In genomic region chr13:118979505-118979904, GRCm38 (mm10) we compare ENCODE assay signal across 22 mouse cellular contexts.
DNase-seq lines count a peak whose midpoint lies in the region; ATAC-seq and TF ChIP-seq lines count a peak whose summit lies in the region.
"Had no signal": no experiment of that assay in that cellular context is flagged by ENCODE, and none has a peak within 500 bp of the region (broad histone marks: within the 10 kb centered on the region; RNA-seq: fewer than 3 reads in every experiment).

No protein-coding gene starts in this region.

- no peaks in the 10 kb centered on the region for H3K27me3 ChIP-seq in intestine, embryonic 15.5 days (replicated peaks)
- no peaks in the 10 kb centered on the region for H3K27me3 ChIP-seq in intestine, embryonic 16.5 days (replicated peaks; ENCODE audit: control insufficient read depth, insufficient read depth, low read length)
- H3K27me3 ChIP-seq in intestine, postnatal 0 days (replicated peaks; ENCODE audit: control insufficient read depth, insufficient read depth, low read length), result no peaks in the 10 kb centered on the region
- no peaks in the 10 kb centered on the region for H3K27me3 ChIP-seq in forebrain, postnatal 0 days (ENCODE audit: insufficient read depth, low read length)
- H3K27me3 ChIP-seq: CH12.LX, Patski had no signal

- TF ChIP-seq CTCF in intestine, postnatal 0 days (IDR thresholded peaks at IDR 0.05; ENCODE audit: low read depth), result no peak
- TF ChIP-seq CTCF in forebrain, postnatal 0 days (IDR thresholded peaks at IDR 0.05; ENCODE audit: low read depth), result no peak

- peak; percentile 65 for ATAC-seq in intestine, embryonic 15.5 days
- peak; percentile 86 for ATAC-seq in intestine, embryonic 16.5 days
- ATAC-seq in intestine, postnatal 0 days, result peak; percentile 86
- no peak for ATAC-seq in forebrain, postnatal 0 days
- ATAC-seq: activated CD4-positive, CD25-positive, alpha-beta regulatory T cell, adult 4 months; CD4-positive, CD25-positive, alpha-beta regulatory T cell, adult 4 months; Patski had no signal

- no peak overlapping the region for H3K4me2 ChIP-seq in intestine, embryonic 15.5 days (replicated peaks)
- no peak overlapping the region for H3K4me2 ChIP-seq in intestine, embryonic 16.5 days (ENCODE audit: low read depth, low read length)
- H3K4me2 ChIP-seq in intestine, postnatal 0 days (replicated peaks; ENCODE audit: low read depth), result no peak overlapping the region
- no peak overlapping the region for H3K4me2 ChIP-seq in forebrain, postnatal 0 days (ENCODE audit: low read depth)

- no peak for DNase-seq in heart, postnatal 14 days
- no peak for DNase-seq in forebrain, postnatal 0 days
- DNase-seq in MN1 (ENCODE audit: low spot score), result no peak
- DNase-seq: adrenal gland, adult 2 months; adrenal gland, adult 8-10 months; adrenal gland, postnatal 10 days; adrenal gland, postnatal 14 days; adrenal gland, postnatal 25 days; adrenal gland, postnatal 36 days; B cell, adult 2 months; cerebellum, adult 11 months; cerebellum, adult 11-12 months; cerebellum, adult 18-20 months; cerebellum, adult 2 months had no signal

- H3K4me1 ChIP-seq in intestine, embryonic 15.5 days (replicated peaks), result no peaks in the 10 kb centered on the region
- H3K4me1 ChIP-seq in intestine, embryonic 16.5 days (ENCODE audit: control insufficient read depth, insufficient read depth, low read length), result no peaks in the 10 kb centered on the region
- no peaks in the 10 kb centered on the region for H3K4me1 ChIP-seq in intestine, postnatal 0 days (replicated peaks; ENCODE audit: control insufficient read depth, insufficient read depth, low read length)
- peaks cover 5% of the 10 kb centered on the region; the same call in 1 of the 2 replicates for H3K4me1 ChIP-seq in forebrain, postnatal 0 days (ENCODE audit: insufficient read depth)

- intact Hi-C loops in heart, postnatal 14 days (cut with DNase I), result no loop called here

- no peaks in the 10 kb centered on the region for H3K9me3 ChIP-seq in intestine, embryonic 15.5 days
- H3K9me3 ChIP-seq in intestine, embryonic 16.5 days (ENCODE audit: control insufficient read depth, low read length), result no peaks in the 10 kb centered on the region
- H3K9me3 ChIP-seq in intestine, postnatal 0 days (ENCODE audit: control insufficient read depth), result no peaks in the 10 kb centered on the region
- no peaks in the 10 kb centered on the region for H3K9me3 ChIP-seq in forebrain, postnatal 0 days (ENCODE audit: low read length)
- H3K9me3 ChIP-seq: G1E had no signal

- no peak overlapping the region for H3K4me3 ChIP-seq in intestine, embryonic 15.5 days (replicated peaks)
- no peak overlapping the region for H3K4me3 ChIP-seq in intestine, embryonic 16.5 days (ENCODE audit: low read length)
- no peak overlapping the region for H3K4me3 ChIP-seq in intestine, postnatal 0 days (ENCODE audit: low read depth, low read length)
- no peak overlapping the region for H3K4me3 ChIP-seq in forebrain, postnatal 0 days (ENCODE audit: low read depth, low read length)

- 49% methylated on average over 5 of the region's 5 CpGs for WGBS in intestine, embryonic 15.5 days
- WGBS in intestine, embryonic 16.5 days, result 45% methylated on average over 5 of the region's 5 CpGs
- WGBS in intestine, postnatal 0 days, result 35% methylated on average over 5 of the region's 5 CpGs
- WGBS in forebrain, postnatal 0 days, result 87% methylated on average over 5 of the region's 5 CpGs

- H3K36me3 ChIP-seq in intestine, embryonic 15.5 days, result no peaks in the 10 kb centered on the region
- H3K36me3 ChIP-seq in intestine, embryonic 16.5 days (ENCODE audit: control insufficient read depth, insufficient read depth, low read length), result no peaks in the 10 kb centered on the region
- H3K36me3 ChIP-seq in intestine, postnatal 0 days (ENCODE audit: control insufficient read depth, insufficient read depth), result no peaks in the 10 kb centered on the region
- H3K36me3 ChIP-seq in forebrain, postnatal 0 days (ENCODE audit: insufficient read depth), result no peaks in the 10 kb centered on the region
- H3K36me3 ChIP-seq: G1E had no signal

- no peak overlapping the region for H3K9ac ChIP-seq in intestine, embryonic 15.5 days
- H3K9ac ChIP-seq in intestine, embryonic 16.5 days (ENCODE audit: low read depth, low read length), result no peak overlapping the region
- no peak overlapping the region for H3K9ac ChIP-seq in intestine, postnatal 0 days (ENCODE audit: low read depth, low read length)
- no peak overlapping the region for H3K9ac ChIP-seq in forebrain, postnatal 0 days

- no peak overlapping the region for H3K27ac ChIP-seq in intestine, embryonic 15.5 days
- no peak overlapping the region for H3K27ac ChIP-seq in intestine, embryonic 16.5 days (ENCODE audit: low read length)
- H3K27ac ChIP-seq in intestine, postnatal 0 days (ENCODE audit: low read depth, low read length), result no peak overlapping the region
- no peak overlapping the region for H3K27ac ChIP-seq in forebrain, postnatal 0 days (ENCODE audit: low read depth, low read length)
